Mouse (Mus musculus) thymus, adult 2 months (tissue): ENCODE results near the gene Otogl.

Source experiments
- CTCF ChIP-seq: fragments of 200-500 bp; IDR thresholded peaks from 2 replicates; pipeline ENCODE4 v1.5.1; 2012; ENCODE audit warnings: mild to moderate bottlenecking, control low read depth, low read length, moderate library complexity, borderline replicate concordance; ENCODE audit not compliant: control insufficient read depth, poor library complexity, insufficient read depth; ENCODE audit errors: extremely low read depth
- POLR2A ChIP-seq: fragments of 200-500 bp; IDR thresholded peaks from 2 replicates; pipeline ENCODE4 v1.6.1; 2012; ENCODE audit warnings: mild to moderate bottlenecking, low read length, control low read depth, moderate library complexity; ENCODE audit not compliant: control insufficient read depth, poor library complexity, insufficient read depth; ENCODE audit errors: extremely low read depth

- TF ChIP-seq CTCF = no peak
- TF ChIP-seq POLR2A = no peak
Measured at GRCm38 (mm10) chr10:107931833-107932828, 20.2 kb upstream of the Otogl start.
